Mouse (Mus musculus): ENCODE measurements around the gene Slc51a. TPM values are rescaled to one million over a fixed set of nuclear protein-coding genes. Genes with fewer than 3 reads are reported as not detected.

The Slc51a gene
- total and polyA plus RNA-seq, 3 experiments, result 0.08 to 0.17 TPM; not detected in 1

DNA sequence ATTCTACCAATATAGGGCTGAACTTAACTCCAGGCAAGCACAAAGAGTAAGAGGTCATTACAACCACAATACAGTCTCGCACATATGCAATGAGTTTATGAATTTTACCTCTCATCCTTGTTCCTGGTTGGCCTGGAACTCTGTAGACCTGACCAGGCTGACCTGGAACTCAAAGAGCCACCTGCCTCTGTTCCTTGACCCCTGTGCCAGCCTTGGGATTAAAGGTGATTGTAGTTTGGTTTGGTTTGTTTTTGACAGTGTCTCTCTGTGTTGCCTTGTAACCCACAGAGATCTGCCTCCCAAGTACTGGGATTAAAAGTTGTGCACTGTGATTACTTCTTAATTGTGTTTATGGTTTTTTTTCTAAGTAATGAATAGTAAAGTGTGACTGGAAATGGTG, 30.9 kb downstream of the Slc51a start:
- DNase-seq (ENCODE audit: extremely low read depth), result no peak
- Histone ChIP-seq H3K4me1 (ENCODE audit: control insufficient read depth in 1 of 2, insufficient read depth in 2 of 2) (peaks cover 2 to 6% of the 10 kb centered on the region in 2 experiments; a peak in 2 of 4 replicates), H3K9me3 (replicated peaks; ENCODE audit: low read length) (no peaks in the 10 kb centered on the region), H3K27me3 (replicated peaks) (no peaks in the 10 kb centered on the region), H3K4me3 (replicated peaks in 1 of 3; ENCODE audit: low read depth in 2 of 3, low read length in 2 of 3, poor library complexity in 1 of 3) (no peak overlapping the region), H3K79me2 (replicated peaks; ENCODE audit: control insufficient read depth, extremely low read depth, insufficient read depth, poor library complexity, severe bottlenecking) (no peaks in the 10 kb centered on the region; the same call in 1 of the 2 replicates), H3K27ac (ENCODE audit: insufficient read depth, low read depth) (no peak overlapping the region), H3K36me3 (replicated peaks in 1 of 2; ENCODE audit: control insufficient read depth in 1 of 2, insufficient read depth in 1 of 2, low read length in 1 of 2) (peaks cover 10 to 43% of the 10 kb centered on the region in 2 experiments), H3K4me2 (ENCODE audit: insufficient read depth, low read depth, poor library complexity, severe bottlenecking) (no peak overlapping the region), H3K9ac (ENCODE audit: insufficient read depth, low read depth) (no peak overlapping the region)
- in situ Hi-C loops (cut with MboI; ENCODE audit: low pct_ligation_motif_present, low pct_unique_long_range_greater_than_20kb, low sequenced_read_pairs) (loop anchor here (25.0 kb wide), 1 partner anchor 194 kb away; the partner anchor contains the start of gene Smco1), dilution Hi-C loops (cut with MboI; ENCODE audit: extremely low pct_ligation_motif_present, extremely low pct_unique_long_range_greater_than_20kb, low sequenced_read_pairs) (no loop called here)
- TF ChIP-seq JUN (IDR thresholded peaks at IDR 0.05; ENCODE audit: insufficient read depth, low read depth, low read length) (no peak), ZNF384 (IDR thresholded peaks at IDR 0.05; ENCODE audit: low read depth, low read length) (no peak), UBTF (IDR thresholded peaks at IDR 0.05; ENCODE audit: low read depth, low read length) (no peak), NELFE (IDR thresholded peaks at IDR 0.05; ENCODE audit: low read depth, low read length) (no peak), ELF1 (IDR thresholded peaks at IDR 0.05; ENCODE audit: low read depth, low read length) (no peak), MAX (IDR thresholded peaks at IDR 0.05; ENCODE audit: low read length) (no peak), USF2 (conservative IDR thresholded peaks at IDR 0.05; ENCODE audit: low read depth, low read length) (no peak), ZMIZ1 (IDR thresholded peaks at IDR 0.05; ENCODE audit: low read depth, low read length) (no peak), MEF2A (IDR thresholded peaks at IDR 0.05; ENCODE audit: borderline replicate concordance, low read depth, low read length) (no peak), MYC (IDR thresholded peaks at IDR 0.05; ENCODE audit: low read depth, low read length) (no peak), RCOR1 (conservative IDR thresholded peaks at IDR 0.05; ENCODE audit: low read depth, low read length) (no peak), ZKSCAN1 (IDR thresholded peaks at IDR 0.05; ENCODE audit: borderline replicate concordance, low read depth, low read length) (no peak), MAFK (IDR thresholded peaks at IDR 0.05; ENCODE audit: insufficient replicate concordance, low read length) (no peak), EP300 (IDR thresholded peaks at IDR 0.05; ENCODE audit: low read length) (no peak), SIN3A (IDR thresholded peaks at IDR 0.05; ENCODE audit: low read length) (no peak), CHD1 (IDR thresholded peaks at IDR 0.05; ENCODE audit: low read depth, low read length) (no peak), NRF1 (IDR thresholded peaks at IDR 0.05; ENCODE audit: low read depth, low read length) (no peak), KAT2A (IDR thresholded peaks at IDR 0.05; ENCODE audit: insufficient replicate concordance, low read length) (no peak), TCF12 (IDR thresholded peaks at IDR 0.05; ENCODE audit: low read depth, low read length) (no peak)

DNA sequence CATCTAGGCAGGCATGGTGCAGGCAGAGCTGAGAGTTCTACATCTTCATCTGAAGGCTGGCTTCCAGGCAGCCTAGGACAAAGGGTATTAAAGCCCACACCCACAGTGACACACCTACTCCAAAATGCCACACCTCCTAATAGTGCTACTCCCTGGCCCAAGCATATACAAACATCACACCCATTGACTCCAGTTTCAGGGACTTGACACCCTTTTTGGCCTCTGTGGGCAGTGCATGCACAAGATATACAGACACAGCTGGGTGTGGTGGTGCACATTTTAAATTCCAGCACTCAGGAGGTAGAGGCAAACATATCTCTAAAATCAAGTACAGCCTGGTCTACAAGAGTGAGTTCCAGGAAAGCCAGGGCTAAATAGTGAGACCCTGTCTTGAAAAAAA, 31.6 kb downstream of the Slc51a start:
- dilution Hi-C loops (cut with MboI; ENCODE audit: extremely low pct_ligation_motif_present, extremely low pct_unique_long_range_greater_than_20kb, low sequenced_read_pairs), result no loop called here
- Histone ChIP-seq H3K9me3 (replicated peaks; ENCODE audit: low read length) (no peaks in the 10 kb centered on the region), H3K36me3 (replicated peaks in 1 of 2; ENCODE audit: control insufficient read depth in 1 of 2, insufficient read depth in 1 of 2, low read length in 1 of 2) (peaks cover 12 to 44% of the 10 kb centered on the region in 2 experiments), H3K4me1 (ENCODE audit: control insufficient read depth in 1 of 2, insufficient read depth in 2 of 2) (peaks cover 2 to 6% of the 10 kb centered on the region in 2 experiments; a peak in 2 of 4 replicates), H3K79me2 (replicated peaks; ENCODE audit: control insufficient read depth, extremely low read depth, insufficient read depth, poor library complexity, severe bottlenecking) (no peaks in the 10 kb centered on the region; the same call in 1 of the 2 replicates), H3K27ac (ENCODE audit: insufficient read depth, low read depth) (no peak overlapping the region), H3K4me2 (ENCODE audit: insufficient read depth, low read depth, poor library complexity, severe bottlenecking) (no peak overlapping the region), H3K4me3 (replicated peaks in 1 of 3; ENCODE audit: low read depth in 2 of 3, low read length in 2 of 3, poor library complexity in 1 of 3) (no peak overlapping the region), H3K27me3 (replicated peaks) (no peaks in the 10 kb centered on the region), H3K9ac (ENCODE audit: insufficient read depth, low read depth) (no peak overlapping the region)
- DNase-seq (ENCODE audit: extremely low read depth), result no peak
- TF ChIP-seq JUN (IDR thresholded peaks at IDR 0.05; ENCODE audit: insufficient read depth, low read depth, low read length), result no peak
- no peak for TF ChIP-seq RAD21 (IDR thresholded peaks at IDR 0.05; ENCODE audit: low read depth, low read length)
- no peak for TF ChIP-seq JUND (conservative IDR thresholded peaks at IDR 0.05; ENCODE audit: low read depth, low read length)
- no peak for TF ChIP-seq CHD2 (IDR thresholded peaks at IDR 0.05; ENCODE audit: low read length)
- TF ChIP-seq ETS1 (conservative IDR thresholded peaks at IDR 0.05; ENCODE audit: low read depth, low read length), result no peak
- TF ChIP-seq ZC3H11A (IDR thresholded peaks at IDR 0.05; ENCODE audit: low read depth, low read length), result no peak
- no peak for TF ChIP-seq SMC3 (IDR thresholded peaks at IDR 0.05; ENCODE audit: low read depth, low read length)
- TF ChIP-seq UBTF (IDR thresholded peaks at IDR 0.05; ENCODE audit: low read depth, low read length), result no peak
- no peak for TF ChIP-seq ZNF384 (IDR thresholded peaks at IDR 0.05; ENCODE audit: low read depth, low read length)
- TF ChIP-seq CHD1 (IDR thresholded peaks at IDR 0.05; ENCODE audit: low read depth, low read length), result no peak
- TF ChIP-seq MEF2A (IDR thresholded peaks at IDR 0.05; ENCODE audit: borderline replicate concordance, low read depth, low read length), result no peak
- TF ChIP-seq POLR2A (IDR thresholded peaks at IDR 0.05; ENCODE audit: low read depth, low read length), result no peak
- TF ChIP-seq MAFK (IDR thresholded peaks at IDR 0.05; ENCODE audit: insufficient replicate concordance, low read length), result no peak
- no peak for TF ChIP-seq RCOR1 (conservative IDR thresholded peaks at IDR 0.05; ENCODE audit: low read depth, low read length)
- in situ Hi-C loops (cut with MboI; ENCODE audit: low pct_ligation_motif_present, low pct_unique_long_range_greater_than_20kb, low sequenced_read_pairs), result loop anchor here (25.0 kb wide), 1 partner anchor 194 kb away; the partner anchor contains the start of gene Smco1
